In the genomic region with DNA sequence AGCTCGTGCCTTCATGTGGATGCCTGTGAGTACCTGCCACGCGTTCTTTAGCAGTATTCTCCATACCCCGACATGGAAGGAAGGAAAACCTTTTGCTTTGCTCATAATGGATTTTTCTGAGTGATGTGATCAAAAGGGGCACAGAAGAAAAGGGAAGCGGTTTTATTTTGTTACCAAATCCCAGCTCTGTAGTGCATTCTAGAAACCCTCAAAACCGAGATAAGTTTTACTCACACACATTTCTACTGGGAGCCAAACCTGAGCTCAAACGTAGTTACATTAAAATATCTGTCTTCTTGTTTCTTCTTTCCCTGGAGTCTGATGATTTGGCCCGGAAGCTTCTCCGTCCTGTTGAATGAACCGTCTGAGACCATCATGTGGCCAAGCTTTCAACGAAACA, we compare ENCODE assay signal across 15 mouse cellular contexts.
"Had no signal": no experiment of that assay in that cellular context is flagged by ENCODE, and none has a peak within 500 bp of the region (broad histone marks: within the 10 kb centered on the region; RNA-seq: fewer than 3 reads in every experiment).

No protein-coding gene starts in this region.

- H3K4me1 ChIP-seq: limb, embryonic 10.5 days; liver, embryonic 15.5 days had no signal

- H3K27me3 ChIP-seq: liver, embryonic 15.5 days; midbrain, embryonic 12.5 days; neural tube, embryonic 12.5 days had no signal

- H3K27ac ChIP-seq: layer of hippocampus, adult 2 months; limb, embryonic 10.5 days; liver, embryonic 15.5 days; midbrain, embryonic 12.5 days; neural tube, embryonic 12.5 days had no signal

- H3K9ac ChIP-seq: liver, embryonic 15.5 days; midbrain, embryonic 12.5 days; neural tube, embryonic 12.5 days had no signal

- H3K4me2 ChIP-seq: liver, embryonic 11.5 days; liver, embryonic 15.5 days; midbrain, embryonic 12.5 days; neural tube, embryonic 12.5 days had no signal

- DNase-seq: kidney, adult 18-20 months; kidney, postnatal 10 days; kidney, postnatal 4 days; lung, adult 2 months; lung, postnatal 36 days; thymus, adult 18-20 months; thymus, postnatal 25 days had no signal

- H3K9me3 ChIP-seq: limb, embryonic 10.5 days; liver, embryonic 15.5 days; midbrain, embryonic 12.5 days; neural tube, embryonic 12.5 days had no signal

- ATAC-seq: lung, postnatal 0 days had no signal

- H3K36me3 ChIP-seq: limb, embryonic 10.5 days; liver, embryonic 15.5 days; midbrain, embryonic 12.5 days; neural tube, embryonic 12.5 days had no signal

- H3K4me3 ChIP-seq: layer of hippocampus, adult 2 months; limb, embryonic 10.5 days; liver, embryonic 15.5 days; midbrain, embryonic 12.5 days; myocyte; neural tube, embryonic 12.5 days had no signal
